Mouse (Mus musculus) liver, embryonic 14.5 days (tissue): ENCODE results near the gene Tmem178b. TPM values are rescaled to one million over a fixed set of nuclear protein-coding genes. Genes with fewer than 3 reads are reported as not detected.

ENCODE experiments used
- ATAC-seq: fragments of 200-750 bp; cut with Nextera tagmentation; 2 replicates; pipeline ENCODE4 v1.8.0; 2017; ENCODE audit warnings: moderate number of reproducible peaks, mild to moderate bottlenecking, moderate library complexity; ENCODE audit not compliant: insufficient read depth
- DNase-seq, 3 experiments: peaks; one replicate each; pipeline ENCODE4 v3.0.0-alpha.2; 2012 to 2013; ENCODE audit warnings: low read depth in 3 of 3, low spot score in 3 of 3
- H3K27ac ChIP-seq: fragments of 300-500 bp; sonication (generic); 2 replicates; pipeline ENCODE4 v1.5.1; 2014; ENCODE audit warnings: moderate library complexity, mild to moderate bottlenecking, control low read depth, inconsistent platforms
- H3K27me3 ChIP-seq: fragments of 300-500 bp; sonication (generic); 2 replicates; pipeline ENCODE4 v1.6.1; 2014; ENCODE audit warnings: mild to moderate bottlenecking, low read length, moderate library complexity; ENCODE audit not compliant: control insufficient read depth, insufficient read depth
- H3K36me3 ChIP-seq: fragments of 300-500 bp; sonication (generic); replicated peaks from 2 replicates; pipeline ENCODE4 v1.6.1; 2014; ENCODE audit warnings: low read depth; ENCODE audit not compliant: control insufficient read depth, insufficient read depth
- H3K4me1 ChIP-seq, 2 experiments: fragments of 200-500 bp in 1 of 2; fragments of 300-500 bp in 1 of 2; sonication (generic) in 1 of 2; replicated peaks; 2 replicates each; pipeline ENCODE4 v1.6.1; 2012 to 2014; ENCODE audit warnings: antibody characterized with exemption in 1 of 2, inconsistent platforms in 1 of 2, low read length in 1 of 2; ENCODE audit not compliant: control insufficient read depth in 2 of 2, insufficient read depth in 2 of 2
- H3K4me2 ChIP-seq: fragments of 300-500 bp; sonication (generic); 2 replicates; pipeline ENCODE4 v1.6.1; 2014; ENCODE audit warnings: low read depth, mild to moderate bottlenecking, control low read depth, moderate library complexity
- H3K4me3 ChIP-seq, 2 experiments: fragments of 200-500 bp in 1 of 2; fragments of 300-500 bp in 1 of 2; sonication (generic) in 1 of 2; 2 replicates each; pipeline ENCODE4 v1.5.1; 2012 to 2014; ENCODE audit warnings: low read depth in 2 of 2, low read length in 2 of 2, mild to moderate bottlenecking in 2 of 2, control low read depth in 1 of 2, inconsistent platforms in 1 of 2, moderate library complexity in 1 of 2; ENCODE audit not compliant: insufficient read depth in 1 of 2
- H3K9ac ChIP-seq: fragments of 300-500 bp; sonication (generic); replicated peaks from 2 replicates; pipeline ENCODE4 v1.6.1; 2014; ENCODE audit warnings: mild to moderate bottlenecking, control low read depth, moderate library complexity
- H3K9me3 ChIP-seq: fragments of 300-500 bp; sonication (generic); 2 replicates; pipeline ENCODE4 v1.6.1; 2016; ENCODE audit warnings: low read length, mixed read lengths; ENCODE audit not compliant: control insufficient read depth
- CTCF ChIP-seq: IDR thresholded peaks from 2 replicates; pipeline ENCODE4 v1.5.1; 2016; ENCODE audit warnings: antibody characterized with exemption, low read depth, control low read depth
- EP300 ChIP-seq: IDR thresholded peaks from 2 replicates; pipeline ENCODE4 v1.6.1; 2016; ENCODE audit warnings: antibody characterized with exemption, low read depth
- WGBS: fragments of 180-500 bp; shearing (Covaris S2); extraction: QIAGEN DNeasy Blood & Tissue Kit; methylation state at CpG from one replicate; pipeline ENCODE4 v1.1.7; 2014; ENCODE audit not compliant: insufficient replicate concordance; 5-methylcytosine and 5-hydroxymethylcytosine counted together
- polyA plus RNA-seq, 2 experiments: library from polyadenylated mRNA; depleted of rRNA in 1 of 2; stranded (reverse) in 1 of 2; unstranded in 1 of 2; fragments of >200 nt; fragmentation: Nextera tagmentation in 1 of 2; extraction: Ambion mirVana in 1 of 2; gene quantifications; 2 replicates each; pipeline versions ENCODE4 v1.2.1 to v1.2.3; 2012 to 2014

Gene Tmem178b
- polyA plus RNA-seq, 2 experiments = not detected

- DNase-seq (no peak), ATAC-seq (no peak)
- H3K4me1 ChIP-seq = no peaks in the 10 kb centered on the region
- no peak for TF ChIP-seq EP300
- no peak for TF ChIP-seq CTCF
- H3K9ac ChIP-seq = no peak overlapping the region
- H3K4me3 ChIP-seq = no peak overlapping the region
- H3K27me3 ChIP-seq = no peaks in the 10 kb centered on the region
- no peaks in the 10 kb centered on the region for H3K9me3 ChIP-seq
- 63% methylated on average over 3 of the region's 3 CpGs for WGBS
- H3K27ac ChIP-seq = no peak overlapping the region
- no peaks in the 10 kb centered on the region for H3K36me3 ChIP-seq
- no peak overlapping the region for H3K4me2 ChIP-seq
Observed at GRCm38 (mm10) chr6:40217651-40218050, 344.6 kb downstream of the Tmem178b start.

DNA sequence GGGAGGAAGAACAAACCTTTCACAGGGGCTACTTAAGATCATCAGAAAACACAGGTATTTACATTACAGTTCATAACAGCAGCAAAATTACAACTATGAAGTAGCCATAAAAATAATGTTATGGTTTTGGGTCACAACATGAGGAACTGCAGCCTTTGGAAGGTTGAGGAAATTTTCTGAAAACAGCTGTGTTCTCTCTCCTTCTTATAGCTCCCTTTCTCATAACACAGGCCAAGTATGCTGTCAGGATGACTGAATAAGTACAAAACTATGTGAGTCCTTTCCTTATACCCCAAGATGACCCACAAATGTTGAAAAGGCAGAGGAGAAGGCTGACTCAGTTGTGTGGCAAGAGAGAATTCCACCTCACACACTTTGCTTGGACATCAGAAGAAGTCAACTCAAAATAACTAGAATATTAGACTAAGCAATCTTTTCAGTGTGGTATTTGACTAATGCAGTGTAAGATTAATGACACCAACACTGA is 347.6 kb downstream of the Tmem178b start:
- Histone ChIP-seq H3K4me3 (no peak overlapping the region), H3K9ac (no peak overlapping the region), H3K27me3 (no peaks in the 10 kb centered on the region), H3K4me2 (no peak overlapping the region), H3K36me3 (no peaks in the 10 kb centered on the region), H3K4me1 (no peaks in the 10 kb centered on the region), H3K9me3 (no peaks in the 10 kb centered on the region), H3K27ac (no peak overlapping the region)
- no peak for ATAC-seq
- TF ChIP-seq CTCF (no peak), EP300 (no peak)
- no peak for DNase-seq

DNA sequence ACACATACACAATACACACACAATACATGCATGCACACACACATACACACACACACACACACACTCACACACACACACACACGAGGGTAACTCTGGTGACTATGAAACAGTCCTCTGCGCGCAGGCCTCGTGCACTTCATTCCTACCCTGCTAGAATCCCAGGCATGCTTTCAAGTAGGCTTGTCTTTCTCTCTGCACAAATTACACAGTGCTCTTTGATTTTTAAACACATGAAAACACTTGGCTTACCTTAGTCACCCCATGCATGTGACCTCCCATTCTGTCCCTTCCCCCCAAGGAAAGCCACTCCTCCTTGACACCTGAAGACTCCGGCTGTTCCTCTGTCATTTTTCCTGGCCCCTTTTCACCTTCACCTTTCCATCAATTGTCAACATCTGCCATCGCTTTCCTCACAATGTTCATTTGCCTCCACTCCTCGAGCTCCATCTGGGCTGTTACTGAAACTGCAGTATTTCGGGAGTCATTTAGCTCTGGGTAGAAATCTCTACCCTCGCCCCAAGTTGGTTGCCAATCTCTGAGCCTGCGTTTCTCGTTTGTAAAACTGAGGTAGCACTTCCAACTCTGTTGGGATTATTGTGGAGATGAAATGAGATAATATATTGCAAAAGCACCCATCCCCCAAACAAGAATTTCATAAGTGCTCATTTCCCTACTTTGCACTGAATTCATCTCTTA is 352.7 kb downstream of the Tmem178b start:
- TF ChIP-seq EP300 = no peak
- no peak for TF ChIP-seq CTCF
- H3K9me3 ChIP-seq = no peaks in the 10 kb centered on the region
- no peak for DNase-seq
- no peaks in the 10 kb centered on the region for H3K4me1 ChIP-seq
- H3K4me2 ChIP-seq = no peak overlapping the region
- H3K27me3 ChIP-seq = no peaks in the 10 kb centered on the region
- no peak overlapping the region for H3K4me3 ChIP-seq
- H3K9ac ChIP-seq = no peak overlapping the region
- no peaks in the 10 kb centered on the region for H3K36me3 ChIP-seq
- no peak for ATAC-seq
- H3K27ac ChIP-seq = no peak overlapping the region
- 61% methylated on average over 11 of the region's 11 CpGs for WGBS

DNA sequence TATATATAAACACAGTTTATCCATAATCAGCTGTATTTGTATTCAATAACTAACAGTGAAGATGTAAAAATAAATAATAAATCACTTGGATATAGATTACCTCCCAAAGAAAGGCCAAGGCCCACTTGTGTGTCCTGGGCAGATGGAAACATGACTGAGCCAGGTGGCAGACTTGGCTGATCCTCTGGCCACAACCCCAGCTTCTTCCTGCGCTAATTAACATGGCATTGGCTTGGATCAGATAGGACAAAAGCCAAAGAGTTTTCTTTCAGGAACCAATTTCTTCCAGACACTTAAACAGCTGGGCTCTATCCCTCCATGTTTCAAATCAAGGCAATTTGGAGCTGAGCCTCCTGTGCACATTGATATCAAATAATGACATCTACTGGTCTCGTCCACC is 355.9 kb downstream of the Tmem178b start:
- Histone ChIP-seq H3K4me1 (no peaks in the 10 kb centered on the region), H3K36me3 (no peaks in the 10 kb centered on the region), H3K4me3 (no peak overlapping the region), H3K9me3 (no peaks in the 10 kb centered on the region), H3K4me2 (no peak overlapping the region), H3K27ac (no peak overlapping the region), H3K9ac (no peak overlapping the region), H3K27me3 (no peaks in the 10 kb centered on the region)
- 62% methylated on average over 2 of the region's 2 CpGs for WGBS
- DNase-seq (no peak), ATAC-seq (no peak)
- TF ChIP-seq EP300 = no peak
- no peak for TF ChIP-seq CTCF

DNA sequence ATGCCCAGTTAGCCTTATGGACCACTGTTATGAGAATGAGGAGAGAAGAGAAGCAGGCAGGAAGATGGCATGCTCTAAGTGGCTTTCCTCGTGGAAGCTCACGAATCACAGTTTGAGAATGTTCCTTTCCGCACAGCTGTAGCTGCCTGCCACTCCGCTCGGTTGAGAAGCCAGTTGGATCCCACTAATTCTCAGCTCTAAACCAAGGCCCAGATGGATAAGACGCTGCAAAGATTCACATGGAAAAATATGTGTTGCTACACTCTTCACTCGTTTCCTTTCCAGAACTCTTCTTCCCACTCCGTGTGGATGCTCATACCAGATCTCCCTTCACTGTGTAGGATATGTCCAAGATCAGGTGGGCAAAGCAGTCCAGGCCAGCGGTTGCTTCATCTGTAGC is 356.9 kb downstream of the Tmem178b start:
- WGBS = 71% methylated on average over 9 of the region's 9 CpGs
- H3K36me3 ChIP-seq = no peaks in the 10 kb centered on the region
- ATAC-seq = no peak
- TF ChIP-seq EP300 = no peak
- TF ChIP-seq CTCF = no peak
- H3K27me3 ChIP-seq = no peaks in the 10 kb centered on the region
- no peaks in the 10 kb centered on the region for H3K9me3 ChIP-seq
- no peak overlapping the region for H3K4me2 ChIP-seq
- DNase-seq = no peak
- no peak overlapping the region for H3K27ac ChIP-seq
- H3K4me3 ChIP-seq = no peak overlapping the region
- H3K4me1 ChIP-seq = no peaks in the 10 kb centered on the region
- no peak overlapping the region for H3K9ac ChIP-seq
